Mouse (Mus musculus) testis, adult 2 months (tissue): ENCODE results near the gene Vegfb. TPM values are rescaled to one million over a fixed set of nuclear protein-coding genes. Genes with fewer than 3 reads are reported as not detected.

Experiments used
- H3K27ac ChIP-seq: fragments of 200-500 bp; 2 replicates; pipeline ENCODE4 v1.5.1; 2012; ENCODE audit warnings: low read depth, low read length; ENCODE audit not compliant: control insufficient read depth, insufficient read depth
- H3K27me3 ChIP-seq: fragments of 200-500 bp; 2 replicates; pipeline ENCODE4 v1.6.1; 2012; ENCODE audit warnings: mild to moderate bottlenecking, low read length, moderate library complexity; ENCODE audit not compliant: control insufficient read depth, insufficient read depth
- H3K36me3 ChIP-seq: fragments of 200-500 bp; 2 replicates; pipeline ENCODE4 v1.6.1; 2012; ENCODE audit warnings: mild to moderate bottlenecking, low read length; ENCODE audit not compliant: control insufficient read depth, insufficient read depth
- H3K4me1 ChIP-seq: fragments of 200-500 bp; 2 replicates; pipeline ENCODE4 v1.6.1; 2012; ENCODE audit warnings: low read length; ENCODE audit not compliant: control insufficient read depth, insufficient read depth
- H3K4me3 ChIP-seq: fragments of 200-500 bp; 2 replicates; pipeline ENCODE4 v1.5.1; 2012; ENCODE audit warnings: low read depth, mild to moderate bottlenecking, low read length, moderate library complexity, mixed read lengths; ENCODE audit not compliant: control insufficient read depth
- CTCF ChIP-seq: fragments of 200-500 bp; IDR thresholded peaks from 2 replicates; pipeline ENCODE4 v1.5.1; 2012; ENCODE audit warnings: low read depth, mild to moderate bottlenecking, inconsistent platforms, low read length, moderate library complexity; ENCODE audit not compliant: control insufficient read depth, insufficient read depth, insufficient replicate concordance
- POLR2A ChIP-seq: fragments of 200-500 bp; IDR thresholded peaks from 2 replicates; pipeline ENCODE4 v1.6.1; 2012; ENCODE audit warnings: low read depth, mild to moderate bottlenecking, inconsistent platforms, low read length, moderate library complexity; ENCODE audit not compliant: control insufficient read depth
- polyA plus RNA-seq: library from polyadenylated mRNA; depleted of rRNA; stranded (reverse); fragments of >200 nt; gene quantifications from 2 replicates; pipeline ENCODE4 v1.2.3, GENCODE M21; 2012

Gene Vegfb
- polyA plus RNA-seq, 1 experiment, result 7.5 TPM

DNA sequence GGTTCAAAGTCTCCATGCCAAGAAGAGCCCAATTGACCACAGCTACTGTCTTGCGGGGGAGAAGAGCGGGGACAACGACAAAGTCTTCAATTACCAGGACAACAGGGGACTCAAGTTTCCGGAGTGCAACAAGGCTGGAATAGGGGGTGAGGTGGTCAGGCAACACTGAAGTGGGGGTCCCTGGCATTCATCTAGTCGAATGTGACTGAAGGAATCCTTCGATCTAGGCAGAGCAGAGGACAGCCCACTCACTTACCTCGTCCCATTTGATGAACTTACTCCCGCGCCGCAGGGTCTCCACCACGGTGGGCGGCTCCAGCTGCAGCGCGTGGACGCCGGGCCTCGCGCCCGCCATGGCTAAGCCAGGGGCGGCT lies 18.2 kb downstream of the Vegfb start:
- Histone ChIP-seq H3K27ac (no peak overlapping the region), H3K4me3 (peak overlapping the region; percentile 82), H3K27me3 (no peaks in the 10 kb centered on the region), H3K36me3 (no peaks in the 10 kb centered on the region), H3K4me1 (peaks cover 24% of the 10 kb centered on the region)
- no peak for TF ChIP-seq POLR2A

DNA sequence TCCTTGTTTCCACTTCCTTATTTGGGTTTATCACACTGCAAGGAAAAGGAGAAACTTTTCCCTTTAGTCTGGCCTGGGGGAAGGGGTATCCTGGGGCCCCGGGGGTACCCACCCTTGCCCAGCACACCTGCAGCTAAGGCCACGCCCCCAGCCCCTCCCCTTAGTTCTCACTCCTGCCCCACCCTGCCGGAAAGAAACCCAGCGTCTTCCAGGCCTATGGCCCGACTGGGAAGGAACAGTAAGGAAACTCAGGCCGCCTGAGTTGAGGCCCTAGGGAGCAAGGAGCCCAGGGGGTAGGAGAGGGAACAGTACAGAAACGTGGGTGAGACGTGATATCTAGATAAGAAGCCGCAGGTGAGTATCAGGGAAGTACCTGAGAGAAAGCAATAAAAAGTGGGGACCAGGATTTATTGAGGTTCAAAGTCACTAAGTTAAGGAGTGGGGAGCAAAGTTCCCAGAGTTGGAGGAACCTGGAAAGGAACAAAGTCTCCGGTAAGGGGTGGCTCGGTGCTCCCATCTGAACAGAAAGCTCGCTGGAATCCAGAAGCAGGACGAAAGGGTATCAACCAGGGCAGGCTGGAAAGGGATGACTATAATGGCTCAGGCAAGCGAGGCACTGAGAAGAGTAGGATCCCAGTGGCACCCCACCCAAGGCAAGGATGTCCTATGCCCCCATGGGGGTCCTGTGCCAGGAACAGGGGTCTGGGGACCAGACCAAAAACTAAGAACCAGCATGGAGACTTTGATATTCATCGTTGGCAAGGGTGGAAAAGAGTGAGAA lies 18.8 kb downstream of the Vegfb start:
- H3K27ac ChIP-seq, result no peak overlapping the region
- peaks cover 24% of the 10 kb centered on the region for H3K4me1 ChIP-seq
- no peaks in the 10 kb centered on the region for H3K27me3 ChIP-seq
- no peaks in the 10 kb centered on the region for H3K36me3 ChIP-seq
- peak overlapping the region; percentile 82 for H3K4me3 ChIP-seq
- TF ChIP-seq CTCF, result no peak
- TF ChIP-seq POLR2A, result no peak

DNA sequence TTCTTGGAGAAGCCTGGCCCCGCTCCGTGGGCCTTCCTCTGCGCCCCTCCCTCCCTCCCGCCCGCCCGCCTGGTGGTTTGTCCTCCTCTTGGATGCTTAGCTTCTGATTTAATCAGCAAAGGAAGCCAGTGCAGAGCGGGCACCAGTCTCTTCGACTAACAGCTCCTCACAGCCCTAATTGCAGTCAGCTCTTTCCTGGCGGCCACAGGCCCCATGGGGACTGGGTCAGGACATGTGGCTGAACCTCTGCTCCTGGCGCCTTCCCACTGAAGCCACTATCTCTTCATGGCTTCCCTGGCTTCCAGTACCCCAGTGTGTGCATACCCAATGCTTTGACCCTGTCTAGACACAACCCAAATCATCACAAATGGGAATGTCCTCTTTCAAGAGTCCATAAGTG lies 31.0 kb downstream of the Vegfb start:
- no peaks in the 10 kb centered on the region for H3K27me3 ChIP-seq
- no peak overlapping the region for H3K4me3 ChIP-seq
- TF ChIP-seq CTCF (no peak), POLR2A (no peak)
- peaks cover 10% of the 10 kb centered on the region for H3K4me1 ChIP-seq
- H3K36me3 ChIP-seq, result no peaks in the 10 kb centered on the region; the same call in 1 of the 2 replicates
- H3K27ac ChIP-seq, result no peak overlapping the region

DNA sequence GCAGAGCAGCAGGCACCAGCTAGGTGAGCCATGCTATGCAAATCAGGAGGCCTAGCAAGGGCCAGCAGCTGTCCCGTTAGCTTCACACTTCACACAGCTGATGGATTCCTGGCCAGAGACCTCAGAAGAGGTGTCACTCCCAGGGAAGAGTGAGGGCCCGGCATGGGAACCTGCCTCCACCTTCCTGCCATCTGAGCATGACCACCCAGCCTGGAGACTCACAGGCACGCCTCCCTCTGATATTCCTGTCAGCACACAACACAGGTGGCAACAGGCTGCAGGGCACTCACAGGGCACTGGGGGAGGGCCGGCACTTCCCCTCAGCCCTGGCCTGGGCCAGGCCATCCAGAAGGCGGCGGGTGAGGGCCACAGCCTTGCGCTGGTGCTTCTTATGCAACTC lies 32.0 kb downstream of the Vegfb start:
- Histone ChIP-seq H3K27ac (no peak overlapping the region), H3K27me3 (no peaks in the 10 kb centered on the region), H3K4me1 (peaks cover 17% of the 10 kb centered on the region), H3K36me3 (no peaks in the 10 kb centered on the region; the same call in 1 of the 2 replicates), H3K4me3 (no peak overlapping the region)
- no peak for TF ChIP-seq POLR2A
- no peak for TF ChIP-seq CTCF

DNA sequence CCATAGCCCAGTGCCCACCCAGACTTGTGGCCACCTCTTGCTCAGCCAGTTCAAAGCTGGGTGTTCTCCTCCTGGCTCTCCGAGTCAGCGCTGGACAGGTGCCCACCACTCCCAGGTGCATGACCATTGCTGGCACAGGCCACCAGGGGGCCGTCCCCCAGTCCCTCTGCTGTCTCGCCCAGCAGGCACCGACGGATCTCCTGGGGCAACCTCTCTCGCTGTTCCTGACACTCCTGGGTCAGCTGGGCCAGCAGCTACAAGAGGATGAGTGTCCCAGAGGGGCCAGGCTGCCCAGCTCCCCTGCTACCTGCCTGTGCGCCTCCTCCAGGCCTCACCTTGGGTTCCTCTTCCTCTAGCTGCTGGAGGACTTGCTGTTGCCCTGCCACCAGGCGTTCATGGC lies 33.4 kb downstream of the Vegfb start:
- Histone ChIP-seq H3K4me1 (peaks cover 18% of the 10 kb centered on the region), H3K27ac (no peak overlapping the region), H3K27me3 (no peaks in the 10 kb centered on the region), H3K4me3 (no peak overlapping the region), H3K36me3 (no peaks in the 10 kb centered on the region; the same call in 1 of the 2 replicates)
- TF ChIP-seq POLR2A (no peak), CTCF (peak; percentile 40; the same call in 1 of the 2 replicates)

DNA sequence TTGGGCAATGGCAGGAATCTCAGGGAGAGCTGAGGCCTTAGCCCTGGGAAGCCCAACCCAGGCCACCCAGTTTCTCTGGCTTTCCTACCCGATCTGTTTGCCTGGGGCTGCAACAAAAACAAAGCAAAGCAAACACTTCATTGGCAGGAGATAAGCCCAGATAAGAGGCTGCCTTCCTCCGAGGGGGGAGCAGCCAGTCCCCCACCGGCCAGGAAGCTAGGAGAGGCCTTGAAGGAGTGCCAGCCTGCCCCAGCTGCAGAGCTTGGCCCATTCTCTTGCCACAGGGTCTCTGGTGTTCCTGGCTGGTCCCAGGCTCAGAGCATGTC lies 34.8 kb downstream of the Vegfb start:
- no peak for TF ChIP-seq POLR2A
- no peak for TF ChIP-seq CTCF
- H3K27me3 ChIP-seq, result no peaks in the 10 kb centered on the region
- no peak overlapping the region for H3K4me3 ChIP-seq
- no peaks in the 10 kb centered on the region; the same call in 1 of the 2 replicates for H3K36me3 ChIP-seq
- peak overlapping the region; percentile 78 for H3K27ac ChIP-seq
- peaks cover 18% of the 10 kb centered on the region for H3K4me1 ChIP-seq

DNA sequence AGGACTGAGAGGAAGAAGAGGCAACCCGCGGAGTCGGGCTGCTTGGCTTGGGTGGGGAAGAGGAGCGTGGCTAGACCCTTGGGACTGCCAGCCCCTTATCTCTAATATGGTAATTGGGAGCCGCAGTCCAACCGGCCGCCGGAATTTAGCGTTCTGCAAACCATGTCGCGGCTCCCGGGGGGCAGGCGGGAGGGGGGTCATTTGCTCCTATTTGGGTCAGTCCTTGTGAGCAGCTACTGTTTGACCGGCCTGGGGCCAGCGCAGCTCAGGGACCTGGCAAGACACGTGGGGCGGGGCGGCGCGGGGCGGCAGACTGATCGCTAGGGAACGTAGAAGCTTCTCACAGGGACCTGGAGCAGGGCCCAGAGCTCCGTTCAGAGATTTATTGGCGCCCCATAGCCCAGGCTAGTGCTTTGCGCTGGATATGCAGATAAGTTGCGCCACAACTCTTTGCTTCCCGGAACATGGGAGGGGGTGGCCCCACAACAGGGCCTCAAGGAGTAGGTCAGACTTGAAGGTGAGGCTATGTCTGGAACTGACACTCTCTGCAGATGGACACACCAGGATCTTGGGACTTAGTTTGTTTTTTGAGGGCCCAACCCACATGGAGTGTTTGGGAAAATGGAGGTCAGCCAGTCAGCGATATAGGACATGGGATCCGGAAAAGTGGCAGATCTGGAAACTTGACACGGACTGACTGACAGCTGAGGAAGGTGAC lies 35.3 kb downstream of the Vegfb start:
- no peak for TF ChIP-seq POLR2A
- TF ChIP-seq CTCF, result no peak
- Histone ChIP-seq H3K27me3 (no peaks in the 10 kb centered on the region), H3K27ac (peak overlapping the region; percentile 78), H3K4me1 (peaks cover 18% of the 10 kb centered on the region), H3K4me3 (peak overlapping the region; percentile 87), H3K36me3 (no peaks in the 10 kb centered on the region; the same call in 1 of the 2 replicates)
